Mouse (Mus musculus) kidney, adult 2 months (tissue): ENCODE data around the gene Gucy2d.

Experiments
- CTCF ChIP-seq: fragments of 200-500 bp; conservative IDR thresholded peaks from 2 replicates; pipeline ENCODE4 v1.5.1; 2011; ENCODE audit warnings: low read depth, mild to moderate bottlenecking, control low read depth, low read length, moderate library complexity, mixed read lengths; ENCODE audit not compliant: insufficient read depth, insufficient read length
- POLR2A ChIP-seq: fragments of 200-500 bp; IDR thresholded peaks from one replicate; pipeline ENCODE4 v1.6.1; 2011; ENCODE audit warnings: low read depth, low read length, control low read depth

- TF ChIP-seq CTCF (no peak), POLR2A (no peak)
Observed at GRCm38 (mm10) chr7:98490328-98490727, 50.1 kb downstream of the Gucy2d start.
